Mouse (Mus musculus) hindbrain, embryonic 16.5 days (tissue): ENCODE data around the gene Zfp865. TPM values are rescaled to one million over a fixed set of nuclear protein-coding genes. Genes with fewer than 3 reads are reported as not detected.

ENCODE experiments used
- ATAC-seq: fragments of 200-750 bp; cut with Nextera tagmentation; 2 replicates; pipeline ENCODE4 v1.8.0; 2017; ENCODE audit warnings: moderate TSS enrichment, moderate library complexity
- H3K27ac ChIP-seq: fragments of 300-500 bp; sonication (generic); 2 replicates; pipeline ENCODE4 v1.5.1; 2014; ENCODE audit warnings: low read depth, mild to moderate bottlenecking, control low read depth, low read length, moderate library complexity
- H3K27me3 ChIP-seq: fragments of 300-500 bp; sonication (generic); replicated peaks from 2 replicates; pipeline ENCODE4 v1.6.1; 2014; ENCODE audit warnings: low read length; ENCODE audit not compliant: control insufficient read depth, insufficient read depth
- H3K36me3 ChIP-seq: fragments of 300-500 bp; sonication (generic); 2 replicates; pipeline ENCODE4 v1.6.1; 2014; ENCODE audit warnings: mild to moderate bottlenecking, low read length, moderate library complexity, mixed read lengths; ENCODE audit not compliant: control insufficient read depth, insufficient read depth
- H3K4me1 ChIP-seq: fragments of 300-500 bp; sonication (generic); 2 replicates; pipeline ENCODE4 v1.6.1; 2014; ENCODE audit warnings: low read depth, low read length; ENCODE audit not compliant: control insufficient read depth, insufficient read depth
- H3K4me2 ChIP-seq: fragments of 300-500 bp; sonication (generic); 2 replicates; pipeline ENCODE4 v1.6.1; 2014; ENCODE audit warnings: mild to moderate bottlenecking, low read length, control low read depth, moderate library complexity
- H3K4me3 ChIP-seq: fragments of 300-500 bp; sonication (generic); 2 replicates; pipeline ENCODE4 v1.5.1; 2014; ENCODE audit warnings: mild to moderate bottlenecking, low read length, control low read depth, moderate library complexity
- H3K9ac ChIP-seq: fragments of 300-500 bp; sonication (generic); 2 replicates; pipeline ENCODE4 v1.6.1; 2014; ENCODE audit warnings: low read depth, mild to moderate bottlenecking, control low read depth, low read length, moderate library complexity
- H3K9me3 ChIP-seq: fragments of 300-500 bp; sonication (generic); 2 replicates; pipeline ENCODE4 v1.6.1; 2014; ENCODE audit warnings: mild to moderate bottlenecking, low read length, moderate library complexity; ENCODE audit not compliant: control insufficient read depth
- WGBS: fragments of 180-500 bp; shearing (Covaris S2); extraction: QIAGEN DNeasy Blood & Tissue Kit; methylation state at CpG from one replicate; pipeline ENCODE4 v1.1.7; 2014; 5-methylcytosine and 5-hydroxymethylcytosine counted together
- polyA plus RNA-seq: library from polyadenylated mRNA; unstranded; fragments of >200 nt; fragmentation: Nextera tagmentation; extraction: Ambion mirVana; gene quantifications from 2 replicates; pipeline ENCODE4 v1.2.1, GENCODE M21; 2015

The Zfp865 gene
- 5.8 and 6.9 TPM in 2 replicates for polyA plus RNA-seq

GRCm38 (mm10) chr7:5020000-5020681 is at the start of gene Zfp865, which contains the start of gene Ccdc106:
Gene Zfp865, plus strand, starts transcription at chr7:5020376.
Gene Ccdc106, plus strand, starts transcription at chr7:5020553.
- Histone ChIP-seq H3K9me3 (no peaks in the 10 kb centered on the region), H3K4me1 (peaks cover 17% of the 10 kb centered on the region), H3K4me2 (peak within 1 kb of the TSS; percentile 84), H3K9ac (peak within 1 kb of the TSS; percentile 98), H3K27ac (peak within 1 kb of the TSS; percentile 93), H3K4me3 (peak within 1 kb of the TSS; percentile 81), H3K36me3 (peaks cover 9% of the 10 kb centered on the region; the same call in 1 of the 2 replicates), H3K27me3 (no peaks in the 10 kb centered on the region)
- peak; percentile 92 for ATAC-seq
- WGBS, result under 1% methylated on average over 41 of the region's 49 CpGs

GRCm38 (mm10) chr7:4971068-4971467 is 49.1 kb upstream of the Zfp865 start, which contains the start of gene Sbk3:
Gene Sbk3, minus strand, starts transcription at chr7:4971168.
- H3K36me3 ChIP-seq, result no peaks in the 10 kb centered on the region
- no peak within 1 kb of the TSS for H3K9ac ChIP-seq
- no peaks in the 10 kb centered on the region for H3K4me1 ChIP-seq
- no peak for ATAC-seq
- no peak within 1 kb of the TSS for H3K27ac ChIP-seq
- 0 out of 2 replicates have a peak, but pooled peaks cover 2% of the 10 kb centered on the region for H3K27me3 ChIP-seq
- H3K9me3 ChIP-seq, result no peaks in the 10 kb centered on the region
- H3K4me2 ChIP-seq, result no peak within 1 kb of the TSS
- H3K4me3 ChIP-seq, result no peak within 1 kb of the TSS
- WGBS, result 42% methylated on average over 6 of the region's 6 CpGs

- ATAC-seq, result no peak
- WGBS, result 26% methylated on average over 7 of the region's 7 CpGs
- H3K9me3 ChIP-seq, result no peaks in the 10 kb centered on the region
- no peak overlapping the region for H3K9ac ChIP-seq
- H3K4me1 ChIP-seq, result no peaks in the 10 kb centered on the region
- H3K27me3 ChIP-seq, result no peaks in the 10 kb centered on the region
- H3K4me2 ChIP-seq, result no peak overlapping the region
- no peak overlapping the region for H3K27ac ChIP-seq
- no peaks in the 10 kb centered on the region for H3K36me3 ChIP-seq
- no peak overlapping the region for H3K4me3 ChIP-seq
These were observed 48.5 kb upstream of the Zfp865 start for GRCm38 (mm10) chr7:4971710-4972109.

- no peak overlapping the region for H3K4me2 ChIP-seq
- no peak overlapping the region for H3K27ac ChIP-seq
- WGBS, result 78% methylated on average over 18 of the region's 18 CpGs
- H3K4me3 ChIP-seq, result no peak overlapping the region
- no peak for ATAC-seq
- no peak overlapping the region for H3K9ac ChIP-seq
- no peaks in the 10 kb centered on the region for H3K4me1 ChIP-seq
- H3K27me3 ChIP-seq, result no peaks in the 10 kb centered on the region
- H3K36me3 ChIP-seq, result no peaks in the 10 kb centered on the region
- H3K9me3 ChIP-seq, result no peaks in the 10 kb centered on the region
These were observed 47.7 kb upstream of the Zfp865 start for GRCm38 (mm10) chr7:4972321-4973047.

- Histone ChIP-seq H3K4me2 (no peak overlapping the region), H3K27me3 (no peaks in the 10 kb centered on the region), H3K9ac (no peak overlapping the region), H3K4me1 (no peaks in the 10 kb centered on the region), H3K4me3 (no peak overlapping the region), H3K27ac (no peak overlapping the region), H3K9me3 (no peaks in the 10 kb centered on the region), H3K36me3 (no peaks in the 10 kb centered on the region)
- ATAC-seq, result no peak
- 92% methylated on average over 4 of the region's 4 CpGs for WGBS
These were observed 44.7 kb upstream of the Zfp865 start for GRCm38 (mm10) chr7:4975455-4975854.

- no peak overlapping the region for H3K27ac ChIP-seq
- H3K9ac ChIP-seq, result no peak overlapping the region
- H3K36me3 ChIP-seq, result no peaks in the 10 kb centered on the region
- no peak for ATAC-seq
- no peak overlapping the region for H3K4me3 ChIP-seq
- no peaks in the 10 kb centered on the region for H3K4me1 ChIP-seq
- WGBS, result 93% methylated on average over 7 of the region's 7 CpGs
- no peaks in the 10 kb centered on the region for H3K9me3 ChIP-seq
- H3K4me2 ChIP-seq, result no peak overlapping the region
- H3K27me3 ChIP-seq, result no peaks in the 10 kb centered on the region
These were observed 43.3 kb upstream of the Zfp865 start for GRCm38 (mm10) chr7:4976832-4977231.

- H3K27ac ChIP-seq, result no peak overlapping the region
- WGBS, result 52% methylated on average over 2 of the region's 2 CpGs
- H3K9me3 ChIP-seq, result peaks cover 3% of the 10 kb centered on the region; the same call in 1 of the 2 replicates
- no peak overlapping the region for H3K9ac ChIP-seq
- H3K4me1 ChIP-seq, result peaks cover 3% of the 10 kb centered on the region
- no peak for ATAC-seq
- H3K4me3 ChIP-seq, result no peak overlapping the region
- no peaks in the 10 kb centered on the region for H3K27me3 ChIP-seq
- no peak overlapping the region for H3K4me2 ChIP-seq
- peaks cover 12% of the 10 kb centered on the region for H3K36me3 ChIP-seq
These were observed 31.9 kb upstream of the Zfp865 start for GRCm38 (mm10) chr7:4988250-4988649.

GRCm38 (mm10) chr7:4993347-4993998 is 26.7 kb upstream of the Zfp865 start:
- no peak overlapping the region for H3K27ac ChIP-seq
- no peak for ATAC-seq
- peaks cover 29% of the 10 kb centered on the region for H3K4me1 ChIP-seq
- H3K4me3 ChIP-seq, result peak overlapping the region; percentile 56
- H3K4me2 ChIP-seq, result peak overlapping the region; percentile 93
- H3K9ac ChIP-seq, result peak overlapping the region; percentile 43
- peaks cover 18% of the 10 kb centered on the region for H3K36me3 ChIP-seq
- WGBS, result 41% methylated on average over 55 of the region's 55 CpGs
- no peaks in the 10 kb centered on the region for H3K27me3 ChIP-seq
- peaks cover 5% of the 10 kb centered on the region; the same call in 1 of the 2 replicates for H3K9me3 ChIP-seq
